Mouse (Mus musculus): ENCODE measurements at regions not wholly inside any gene's neighbourhood (a gene's known extent, or its start where the extent isn't known, plus 50 kb on each side); places are given as distances from the start of the nearest gene placed in this dataset.

- TF ChIP-seq CTCF (IDR thresholded peaks at IDR 0.05; ENCODE audit: borderline replicate concordance, insufficient read depth, low read length) (no peak), POLR2A (IDR thresholded peaks at IDR 0.05; ENCODE audit: low read depth, low read length) (no peak)
These were observed 408.8 kb upstream of the Ubash3b start for GRCm38 (mm10) chr9:41570262-41570661.
